Mouse (Mus musculus) G1E (cell line): Measurements from ENCODE around the gene Pus10.

Experiments used
- CTCF ChIP-seq: IDR thresholded peaks from 2 replicates; pipeline ENCODE4 v1.5.1; 2012; ENCODE audit warnings: low read depth, low read length, inconsistent platforms, mixed read lengths
- GATA1 ChIP-seq: IDR thresholded peaks from 2 replicates; pipeline ENCODE4 v1.6.1; 2012; ENCODE audit warnings: borderline replicate concordance, low read length, inconsistent platforms, mixed read lengths
- GATA2 ChIP-seq: IDR thresholded peaks from 2 replicates; pipeline ENCODE4 v1.6.1; 2012; ENCODE audit warnings: low read depth, low read length, inconsistent platforms, borderline replicate concordance
- TAL1 ChIP-seq: conservative IDR thresholded peaks from 2 replicates; pipeline ENCODE4 v1.6.1; 2012; ENCODE audit warnings: low read depth, low read length, inconsistent platforms, mixed read lengths

DNA sequence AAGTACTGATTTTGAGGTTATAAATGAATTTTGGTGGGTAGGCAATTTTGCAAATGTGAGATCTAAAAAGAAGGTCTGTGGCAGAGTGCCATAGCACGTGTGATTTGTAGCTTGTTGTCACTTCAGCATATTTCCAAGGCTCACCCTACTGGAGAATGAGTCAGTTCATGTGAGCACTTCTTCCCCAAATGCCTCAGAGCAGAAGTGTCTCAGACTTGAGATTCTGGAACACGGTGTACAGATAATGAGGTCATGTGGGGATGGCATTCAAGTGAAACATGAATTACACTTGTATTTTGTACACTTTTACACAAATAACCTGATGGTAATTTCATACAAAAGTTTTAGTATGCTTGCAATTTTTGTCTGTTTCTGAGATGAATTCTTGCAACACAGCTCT is 7.7 kb upstream of the Pus10 start:
- TF ChIP-seq CTCF (no peak), TAL1 (no peak), GATA2 (no peak), GATA1 (no peak)
